Mouse (Mus musculus) heart, embryonic 16.5 days (tissue): ENCODE data around the gene Lrrn2. TPM values are rescaled to one million over a fixed set of nuclear protein-coding genes. Genes with fewer than 3 reads are reported as not detected.

ENCODE experiments used
- ATAC-seq: fragments of 200-750 bp; cut with Nextera tagmentation; replicated peaks from 2 replicates; pipeline ENCODE4 v1.8.0; 2017; ENCODE audit warnings: moderate number of reproducible peaks; ENCODE audit not compliant: insufficient read depth, low FRiP score; ENCODE audit errors: extremely low read depth
- H3K27ac ChIP-seq: fragments of 300-500 bp; sonication (generic); 2 replicates; pipeline ENCODE4 v1.5.1; 2014; ENCODE audit warnings: mild to moderate bottlenecking, low read length, control low read depth, moderate library complexity
- H3K27me3 ChIP-seq: fragments of 300-500 bp; sonication (generic); 2 replicates; pipeline ENCODE4 v1.6.1; 2014; ENCODE audit warnings: low read length, mixed read lengths; ENCODE audit not compliant: control insufficient read depth, insufficient read depth
- H3K36me3 ChIP-seq: fragments of 300-500 bp; sonication (generic); 2 replicates; pipeline ENCODE4 v1.6.1; 2014; ENCODE audit not compliant: control insufficient read depth, insufficient read depth
- H3K4me1 ChIP-seq: fragments of 300-500 bp; sonication (generic); 2 replicates; pipeline ENCODE4 v1.6.1; 2014; ENCODE audit warnings: low read length, mixed read lengths; ENCODE audit not compliant: control insufficient read depth, insufficient read depth
- H3K4me2 ChIP-seq: fragments of 300-500 bp; sonication (generic); 2 replicates; pipeline ENCODE4 v1.6.1; 2014; ENCODE audit warnings: low read depth, mild to moderate bottlenecking, control low read depth, low read length
- H3K4me3 ChIP-seq: fragments of 300-500 bp; sonication (generic); 2 replicates; pipeline ENCODE4 v1.5.1; 2014; ENCODE audit warnings: mild to moderate bottlenecking, control low read depth, low read length
- H3K9ac ChIP-seq: fragments of 300-500 bp; sonication (generic); 2 replicates; pipeline ENCODE4 v1.6.1; 2014; ENCODE audit warnings: low read length, control low read depth
- H3K9me3 ChIP-seq: fragments of 300-500 bp; sonication (generic); replicated peaks from 2 replicates; pipeline ENCODE4 v1.6.1; 2016; ENCODE audit warnings: low read length; ENCODE audit not compliant: control insufficient read depth
- WGBS: fragments of 180-500 bp; shearing (Covaris S2); extraction: QIAGEN DNeasy Blood & Tissue Kit; methylation state at CpG from one replicate; pipeline ENCODE4 v1.1.7; 2014; 5-methylcytosine and 5-hydroxymethylcytosine counted together
- polyA plus RNA-seq: library from polyadenylated mRNA; unstranded; fragments of >200 nt; fragmentation: Nextera tagmentation; extraction: Ambion mirVana; gene quantifications from 2 replicates; pipeline ENCODE4 v1.2.1, GENCODE M21; 2015

Gene Lrrn2
- polyA plus RNA-seq, 1 experiment from 2014 or later: 8.4 TPM

DNA sequence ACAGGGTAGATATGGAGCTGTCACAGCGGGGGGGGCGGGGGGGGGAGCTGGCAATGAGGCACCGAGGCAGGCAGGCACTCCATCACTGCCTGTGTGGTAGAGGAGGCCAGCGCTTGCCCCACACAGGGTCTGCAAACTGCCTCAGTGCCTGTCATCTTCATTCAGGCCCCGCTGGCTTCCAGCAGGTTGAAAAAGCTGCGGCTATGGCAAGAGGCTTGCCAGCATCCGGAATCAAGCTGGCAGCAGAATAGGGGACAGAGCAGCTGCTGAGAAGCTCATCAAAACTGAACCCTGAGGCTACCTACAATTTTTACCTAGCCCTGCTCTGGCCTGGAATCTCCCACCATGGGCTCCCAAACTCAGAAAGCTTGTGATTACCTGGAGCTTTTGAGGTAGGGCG is 37.5 kb downstream of the Lrrn2 start:
- WGBS: 21% methylated on average over 7 of the region's 8 CpGs
- H3K36me3 ChIP-seq: no peaks in the 10 kb centered on the region
- ATAC-seq: no peak
- H3K4me2 ChIP-seq: no peak overlapping the region
- H3K27ac ChIP-seq: no peak overlapping the region
- H3K4me1 ChIP-seq: peaks cover 3% of the 10 kb centered on the region; the same call in 1 of the 2 replicates
- no peak overlapping the region for H3K9ac ChIP-seq
- H3K4me3 ChIP-seq: no peak overlapping the region
- no peaks in the 10 kb centered on the region for H3K9me3 ChIP-seq
- no peaks in the 10 kb centered on the region for H3K27me3 ChIP-seq

GRCm38 (mm10) chr1:132918117-132918680 is 38.1 kb downstream of the Lrrn2 start:
- no peak overlapping the region for H3K4me3 ChIP-seq
- WGBS: 25% methylated on average over 10 of the region's 10 CpGs
- no peaks in the 10 kb centered on the region for H3K9me3 ChIP-seq
- no peaks in the 10 kb centered on the region for H3K27me3 ChIP-seq
- no peaks in the 10 kb centered on the region for H3K36me3 ChIP-seq
- no peak overlapping the region for H3K4me2 ChIP-seq
- ATAC-seq: no peak
- H3K27ac ChIP-seq: no peak overlapping the region
- H3K4me1 ChIP-seq: peaks cover 3% of the 10 kb centered on the region; the same call in 1 of the 2 replicates
- no peak overlapping the region for H3K9ac ChIP-seq

DNA sequence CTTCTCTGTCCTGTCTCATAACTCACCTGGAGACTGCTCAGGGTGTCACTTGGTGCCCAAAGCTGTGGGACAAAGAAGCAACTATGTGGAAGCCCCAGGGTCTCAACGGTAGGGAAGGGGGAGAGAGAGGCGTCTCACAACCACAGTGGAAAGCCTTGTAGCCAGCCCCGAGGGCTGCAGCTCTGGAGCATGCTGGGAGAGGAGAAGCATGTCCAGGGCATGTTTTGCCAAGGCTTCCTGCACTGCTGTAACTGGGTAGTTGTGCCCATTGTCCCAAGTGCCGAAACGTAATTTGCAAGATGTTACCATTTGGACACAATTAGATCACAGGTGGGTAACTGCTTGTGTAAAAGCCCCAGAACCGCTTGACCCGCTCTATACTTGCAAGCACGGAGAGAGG is 39.2 kb downstream of the Lrrn2 start:
- Histone ChIP-seq H3K4me1 (peaks cover 3% of the 10 kb centered on the region; the same call in 1 of the 2 replicates), H3K27ac (no peak overlapping the region), H3K36me3 (no peaks in the 10 kb centered on the region), H3K9ac (no peak overlapping the region), H3K4me2 (no peak overlapping the region), H3K9me3 (no peaks in the 10 kb centered on the region), H3K4me3 (no peak overlapping the region), H3K27me3 (no peaks in the 10 kb centered on the region)
- no peak for ATAC-seq
- 86% methylated on average over 8 of the region's 8 CpGs for WGBS

GRCm38 (mm10) chr1:132921071-132921470 is 41.0 kb downstream of the Lrrn2 start:
- no peak overlapping the region for H3K4me3 ChIP-seq
- no peak overlapping the region for H3K9ac ChIP-seq
- no peak for ATAC-seq
- H3K36me3 ChIP-seq: no peaks in the 10 kb centered on the region
- H3K9me3 ChIP-seq: no peaks in the 10 kb centered on the region
- 22% methylated on average over 13 of the region's 13 CpGs for WGBS
- H3K27me3 ChIP-seq: no peaks in the 10 kb centered on the region
- H3K27ac ChIP-seq: no peak overlapping the region
- peaks cover 3% of the 10 kb centered on the region; the same call in 1 of the 2 replicates for H3K4me1 ChIP-seq
- no peak overlapping the region for H3K4me2 ChIP-seq

GRCm38 (mm10) chr1:132922257-132922656 is 42.2 kb downstream of the Lrrn2 start:
- H3K4me1 ChIP-seq: peaks cover 3% of the 10 kb centered on the region; the same call in 1 of the 2 replicates
- no peaks in the 10 kb centered on the region for H3K27me3 ChIP-seq
- H3K9ac ChIP-seq: no peak overlapping the region
- no peak overlapping the region for H3K4me3 ChIP-seq
- 81% methylated on average over 9 of the region's 9 CpGs for WGBS
- H3K36me3 ChIP-seq: no peaks in the 10 kb centered on the region
- H3K27ac ChIP-seq: no peak overlapping the region
- ATAC-seq: no peak
- no peaks in the 10 kb centered on the region for H3K9me3 ChIP-seq
- no peak overlapping the region for H3K4me2 ChIP-seq

- WGBS: 73% methylated on average over 7 of the region's 7 CpGs
- ATAC-seq: no peak
Measured at GRCm38 (mm10) chr1:132925270-132925669, 45.2 kb downstream of the Lrrn2 start.

GRCm38 (mm10) chr1:132928032-132928906 is 48.2 kb downstream of the Lrrn2 start:
- Histone ChIP-seq H3K36me3 (no peaks in the 10 kb centered on the region), H3K9me3 (no peaks in the 10 kb centered on the region), H3K27me3 (no peaks in the 10 kb centered on the region), H3K4me3 (no peak overlapping the region), H3K9ac (no peak overlapping the region), H3K27ac (no peak overlapping the region), H3K4me1 (peaks cover 2% of the 10 kb centered on the region; the same call in 1 of the 2 replicates), H3K4me2 (no peak overlapping the region)
- WGBS: 46% methylated on average over 19 of the region's 19 CpGs
- no peak for ATAC-seq

More at GRCm38 (mm10) chr1:132925270-132925669, 45.2 kb downstream of the Lrrn2 start:
- no peak overlapping the region for H3K27ac ChIP-seq
- no peaks in the 10 kb centered on the region for H3K36me3 ChIP-seq
- H3K27me3 ChIP-seq: no peaks in the 10 kb centered on the region
- H3K4me1 ChIP-seq: peaks cover 2% of the 10 kb centered on the region; the same call in 1 of the 2 replicates
- no peak overlapping the region for H3K4me3 ChIP-seq
- no peaks in the 10 kb centered on the region for H3K9me3 ChIP-seq
- no peak overlapping the region for H3K9ac ChIP-seq
- H3K4me2 ChIP-seq: no peak overlapping the region

- no peaks in the 10 kb centered on the region for H3K36me3 ChIP-seq
- WGBS: 62% methylated on average over 3 of the region's 3 CpGs
- H3K4me3 ChIP-seq: no peak overlapping the region
- H3K9me3 ChIP-seq: no peaks in the 10 kb centered on the region
- ATAC-seq: no peak
- peaks cover 2% of the 10 kb centered on the region; the same call in 1 of the 2 replicates for H3K4me1 ChIP-seq
- no peaks in the 10 kb centered on the region for H3K27me3 ChIP-seq
- H3K27ac ChIP-seq: no peak overlapping the region
- no peak overlapping the region for H3K9ac ChIP-seq
- H3K4me2 ChIP-seq: no peak overlapping the region
Measured at GRCm38 (mm10) chr1:132928907-132929250, 48.8 kb downstream of the Lrrn2 start.

- H3K27me3 ChIP-seq: no peaks in the 10 kb centered on the region
- WGBS: 72% methylated on average over 4 of the region's 4 CpGs
- no peaks in the 10 kb centered on the region for H3K36me3 ChIP-seq
- H3K4me1 ChIP-seq: peaks cover 5% of the 10 kb centered on the region; the same call in 1 of the 2 replicates
- H3K4me3 ChIP-seq: no peak overlapping the region
- no peak overlapping the region for H3K4me2 ChIP-seq
- H3K27ac ChIP-seq: no peak overlapping the region
- no peak overlapping the region for H3K9ac ChIP-seq
- ATAC-seq: no peak
- H3K9me3 ChIP-seq: no peaks in the 10 kb centered on the region
Measured at GRCm38 (mm10) chr1:132930291-132930690, 50.2 kb downstream of the Lrrn2 start.
